Mouse (Mus musculus): ENCODE measurements around the gene Terb2. TPM values are rescaled to one million over a fixed set of nuclear protein-coding genes. Genes with fewer than 3 reads are reported as not detected.
"Not testable (repeated sequence)": the region's sequence is repeated elsewhere in the genome, so short reads cannot be mapped to it uniquely, and the experiment has no call there.

Terb2 gene
- total RNA-seq, 4 experiments from 2014 or later = not detected

- no peak for DNase-seq (ENCODE audit: low spot score in 2 of 2)
These were observed 24.5 kb upstream of the Terb2 start for GRCm38 (mm10) chr2:122161542-122161941.

- no peak for DNase-seq (ENCODE audit: low spot score in 2 of 2)
These were observed 23.5 kb upstream of the Terb2 start for GRCm38 (mm10) chr2:122162529-122162928.

- peak; percentile 6 to 50 for DNase-seq (ENCODE audit: low spot score in 2 of 2)
These were observed 22.5 kb upstream of the Terb2 start for GRCm38 (mm10) chr2:122163430-122164195.

GRCm38 (mm10) chr2:122164293-122164692 is 21.8 kb upstream of the Terb2 start:
- DNase-seq (ENCODE audit: low spot score in 2 of 2) = no peak

GRCm38 (mm10) chr2:122171292-122171691 is 14.8 kb upstream of the Terb2 start:
- DNase-seq (ENCODE audit: low spot score in 2 of 2) = no peak

GRCm38 (mm10) chr2:122172188-122172587 is 13.9 kb upstream of the Terb2 start:
- no peak for DNase-seq (ENCODE audit: low spot score in 2 of 2)

GRCm38 (mm10) chr2:122180051-122180822 is 5.8 kb upstream of the Terb2 start:
- no peak for DNase-seq (ENCODE audit: low spot score in 2 of 2)

- no peak for DNase-seq (ENCODE audit: low spot score in 2 of 2)
These were observed 986 bp upstream of the Terb2 start for GRCm38 (mm10) chr2:122185086-122185485.

GRCm38 (mm10) chr2:122186751-122187150 is 679 bp downstream of the Terb2 start:
- DNase-seq (ENCODE audit: low spot score in 2 of 2) = no peak

GRCm38 (mm10) chr2:122191849-122192248 is 5.8 kb downstream of the Terb2 start:
- no peak for DNase-seq (ENCODE audit: low spot score in 2 of 2)

GRCm38 (mm10) chr2:122194509-122194929 is 8.4 kb downstream of the Terb2 start:
- DNase-seq (ENCODE audit: low spot score in 2 of 2) = peak in 1 of 2 experiments; percentile 3

- DNase-seq (ENCODE audit: low spot score in 2 of 2) = no peak
These were observed 15.4 kb downstream of the Terb2 start for GRCm38 (mm10) chr2:122201501-122201900.

- DNase-seq (ENCODE audit: low spot score in 2 of 2) = no peak
These were observed 20.5 kb downstream of the Terb2 start for GRCm38 (mm10) chr2:122206440-122207107.

- DNase-seq (ENCODE audit: low spot score in 2 of 2) = no peak
These were observed 24.6 kb downstream of the Terb2 start for GRCm38 (mm10) chr2:122210534-122211228.

GRCm38 (mm10) chr2:122217075-122217474 is 31.0 kb downstream of the Terb2 start:
- not testable (repeated sequence) for DNase-seq (ENCODE audit: low spot score in 2 of 2)

- no peak for DNase-seq (ENCODE audit: low spot score in 2 of 2)
These were observed 32.2 kb downstream of the Terb2 start for GRCm38 (mm10) chr2:122218234-122218633.

- no peak for DNase-seq (ENCODE audit: low spot score in 2 of 2)
These were observed 35.3 kb downstream of the Terb2 start for GRCm38 (mm10) chr2:122221378-122221777.

GRCm38 (mm10) chr2:122221798-122222197 is 35.7 kb downstream of the Terb2 start:
- DNase-seq (ENCODE audit: low spot score in 2 of 2) = no peak

- DNase-seq (ENCODE audit: low spot score in 2 of 2) = no peak
These were observed 36.2 kb downstream of the Terb2 start for GRCm38 (mm10) chr2:122222272-122222671.

GRCm38 (mm10) chr2:122223654-122224053 is 37.6 kb downstream of the Terb2 start:
- no peak for DNase-seq (ENCODE audit: low spot score in 2 of 2)

GRCm38 (mm10) chr2:122230395-122230794 is 44.3 kb downstream of the Terb2 start:
- no peak for DNase-seq (ENCODE audit: low spot score in 2 of 2)

Measured in left cerebral cortex, adult 8-10 months (tissue).